Mouse (Mus musculus) activated CD4-positive, CD25-positive, alpha-beta regulatory T cell, adult 4 months (primary cell): ENCODE results near the gene Ubl4b. TPM values are rescaled to one million over a fixed set of nuclear protein-coding genes. Genes with fewer than 3 reads are reported as not detected.

Source experiments
- ATAC-seq: one replicate; pipeline ENCODE4 v1.8.0; 2017
- polyA plus RNA-seq, 2 experiments: library from polyadenylated mRNA; unstranded; fragments of 100-300 nt; shearing (Covaris generic); gene quantifications; one replicate each; pipeline ENCODE4 v1.2.1; 2017

Gene Ubl4b
- polyA plus RNA-seq, 2 experiments from 2014 or later = not detected

DNA sequence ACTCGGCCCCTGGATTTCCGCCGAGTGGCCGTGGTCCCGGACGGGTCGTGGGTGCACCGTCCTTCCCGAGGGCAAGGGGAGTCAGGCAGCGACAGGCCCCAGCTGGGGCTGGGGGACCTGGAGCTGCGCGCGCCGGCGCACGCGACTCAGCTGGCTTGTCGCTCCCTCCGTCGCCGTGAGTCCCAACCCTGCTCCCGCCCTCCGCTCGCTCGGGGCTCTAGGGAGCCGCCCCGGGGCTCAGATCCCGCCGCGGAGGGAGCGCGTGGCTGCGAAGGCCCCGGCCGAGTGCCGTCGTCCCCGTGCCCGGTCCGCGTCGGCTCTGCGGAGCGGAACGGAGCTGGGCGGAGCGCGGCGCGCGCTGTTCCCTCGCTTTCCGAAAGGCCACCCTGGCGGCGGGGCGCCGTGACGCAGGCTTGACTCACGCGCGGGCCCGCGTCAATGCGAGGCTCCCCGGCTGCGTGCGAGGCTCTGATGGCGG, 37.2 kb downstream of the Ubl4b start, which contains the start of gene Slc6a17:
Slc6a17 (minus strand) TSS at position 388 of the 478 bp plus-strand sequence.
- ATAC-seq = no peak

DNA sequence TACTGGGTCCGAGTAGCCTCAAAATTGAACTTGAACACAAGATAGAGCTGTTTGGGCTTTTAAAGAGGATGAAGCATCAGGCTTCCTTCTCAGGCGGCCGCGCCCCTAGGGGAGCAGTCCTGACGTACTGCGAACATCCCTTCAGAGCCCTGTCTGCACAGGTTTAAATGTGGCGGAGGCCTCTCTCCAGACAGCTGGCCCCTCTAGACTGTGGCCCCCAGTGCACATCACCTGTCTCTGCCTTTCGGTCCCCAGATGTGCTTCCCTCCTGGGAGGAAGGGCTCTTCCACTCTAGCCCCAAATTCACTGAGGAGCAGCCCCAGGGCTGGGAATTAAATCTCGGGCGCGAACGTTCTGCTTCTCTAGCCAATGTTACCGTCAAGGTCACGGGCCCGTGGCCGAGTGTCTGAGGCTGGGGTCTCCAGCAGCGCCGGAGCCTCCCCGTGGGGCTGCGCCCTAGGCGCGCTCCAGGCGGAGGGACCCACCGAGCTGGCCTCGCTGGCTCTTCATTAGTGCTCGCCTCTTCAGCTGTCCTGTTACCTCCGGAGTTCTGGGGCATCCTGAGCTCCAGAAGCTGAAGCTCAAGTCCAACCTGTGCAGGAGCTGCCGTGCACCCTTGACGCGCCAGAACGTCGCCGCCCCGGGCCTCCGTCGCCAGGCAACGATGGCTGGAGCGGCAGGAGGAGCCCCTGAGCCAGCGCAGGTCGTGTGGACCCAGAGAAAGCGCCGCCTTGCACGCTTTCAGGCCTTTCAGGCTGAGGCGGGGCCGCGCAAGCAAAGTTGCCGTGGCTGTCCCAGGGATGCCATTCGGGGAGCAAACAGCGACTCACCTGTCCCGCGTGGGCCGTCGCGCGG, 37.9 kb downstream of the Ubl4b start:
- ATAC-seq = no peak

- no peak for ATAC-seq
Observed at GRCm38 (mm10) chr3:107515989-107516388, 38.9 kb downstream of the Ubl4b start.

DNA sequence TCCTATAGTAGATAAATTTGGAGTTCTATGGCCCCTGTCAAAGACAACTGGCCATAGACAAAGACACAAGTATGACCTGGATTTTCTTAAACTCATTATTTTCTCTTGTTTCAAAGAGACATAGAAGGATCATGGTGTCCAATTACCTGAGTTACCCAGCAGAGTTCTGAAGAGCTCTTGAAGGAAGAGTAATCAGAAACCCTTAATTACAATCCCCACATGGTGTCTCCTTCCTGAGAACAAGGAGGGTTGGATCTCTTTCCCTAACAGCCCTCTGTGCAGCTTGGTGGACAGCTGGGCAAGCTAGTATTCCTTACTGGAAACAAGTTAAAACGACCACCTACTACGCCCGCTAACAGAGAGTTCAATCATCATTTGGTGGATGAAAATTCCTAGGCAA, 43.5 kb downstream of the Ubl4b start:
- no peak for ATAC-seq

- no peak for ATAC-seq
Observed at GRCm38 (mm10) chr3:107508696-107509095, 46.2 kb downstream of the Ubl4b start.

DNA sequence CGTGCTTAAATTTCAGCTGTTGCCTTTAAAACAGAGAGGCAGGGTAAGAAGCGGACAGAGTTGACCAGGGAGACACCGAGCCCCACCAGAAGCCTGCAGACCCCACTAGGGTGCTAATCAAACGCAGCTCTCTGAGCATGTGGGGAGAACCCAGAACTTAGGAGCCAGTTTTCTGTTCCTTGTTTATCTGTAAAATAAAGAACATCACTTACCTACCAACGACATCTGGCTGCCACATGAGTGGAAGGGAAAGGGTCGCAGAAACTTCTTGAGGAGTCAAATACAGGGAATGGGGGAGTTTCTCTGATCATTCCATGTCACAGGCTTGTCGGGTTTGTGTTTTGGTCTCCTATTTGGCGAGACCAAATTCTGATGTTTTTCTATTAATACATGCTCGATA, 46.9 kb downstream of the Ubl4b start:
- ATAC-seq = no peak

DNA sequence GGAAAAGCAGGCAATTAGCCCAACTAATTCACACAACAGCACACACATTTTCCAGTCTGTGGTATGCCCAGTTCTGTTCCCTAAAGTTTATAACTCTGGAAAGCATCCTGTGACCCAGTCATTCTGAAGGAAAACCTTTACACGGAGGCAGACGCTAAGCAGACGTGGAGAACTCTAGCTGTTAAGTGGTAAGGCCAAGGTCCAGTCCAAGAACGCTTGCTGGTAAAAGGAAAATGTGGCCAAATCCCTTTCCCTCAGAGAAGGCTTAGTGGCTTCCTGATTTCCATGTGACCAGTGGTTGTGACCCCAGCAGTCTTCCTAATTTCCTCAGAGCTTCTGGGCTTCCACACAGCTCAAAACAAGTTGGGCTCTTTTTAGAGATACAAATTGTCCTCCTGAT, 48.3 kb downstream of the Ubl4b start:
- ATAC-seq = no peak

DNA sequence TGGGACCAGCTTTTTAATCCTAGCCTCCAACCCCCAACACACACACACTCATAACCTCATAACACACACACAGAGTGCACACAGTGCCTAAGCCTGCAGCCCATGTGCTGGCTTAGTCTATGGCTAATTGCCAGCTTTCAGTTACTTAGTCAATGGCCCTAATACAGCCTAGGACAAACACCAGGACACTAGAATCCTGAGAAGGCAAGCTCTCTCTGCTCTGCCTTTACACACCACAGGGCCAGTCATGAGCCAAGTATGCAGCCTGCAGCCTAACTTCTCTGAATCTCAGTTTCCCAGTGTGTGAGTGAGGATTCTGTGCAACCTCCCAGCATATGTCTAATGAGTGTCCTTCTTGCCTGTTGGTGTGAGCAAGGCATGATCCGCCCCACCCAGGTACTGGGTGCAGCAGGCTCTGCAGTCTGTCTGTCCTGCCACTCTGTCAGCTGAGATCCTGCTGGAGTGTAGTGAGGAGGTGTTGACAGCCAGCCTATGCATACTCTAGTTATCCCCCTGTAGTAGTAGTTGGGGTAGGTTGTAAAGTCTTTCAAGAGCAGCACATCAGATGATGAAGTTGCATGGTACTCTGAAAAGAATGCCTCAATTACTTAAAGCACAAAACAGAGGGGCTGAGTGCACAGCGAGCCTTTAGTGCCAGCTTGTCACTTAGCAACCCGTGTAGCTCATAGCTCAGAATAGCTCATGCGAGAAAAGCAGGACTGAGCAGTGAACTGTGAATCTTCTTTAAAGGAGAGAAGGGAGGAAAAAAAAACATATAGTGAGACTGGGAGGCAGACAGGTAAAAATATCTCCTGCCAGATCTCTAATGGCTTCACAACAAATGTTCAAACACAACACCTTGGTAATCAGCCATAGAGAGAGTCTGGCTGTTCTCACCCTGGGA, 49.2 kb downstream of the Ubl4b start:
- no peak for ATAC-seq

DNA sequence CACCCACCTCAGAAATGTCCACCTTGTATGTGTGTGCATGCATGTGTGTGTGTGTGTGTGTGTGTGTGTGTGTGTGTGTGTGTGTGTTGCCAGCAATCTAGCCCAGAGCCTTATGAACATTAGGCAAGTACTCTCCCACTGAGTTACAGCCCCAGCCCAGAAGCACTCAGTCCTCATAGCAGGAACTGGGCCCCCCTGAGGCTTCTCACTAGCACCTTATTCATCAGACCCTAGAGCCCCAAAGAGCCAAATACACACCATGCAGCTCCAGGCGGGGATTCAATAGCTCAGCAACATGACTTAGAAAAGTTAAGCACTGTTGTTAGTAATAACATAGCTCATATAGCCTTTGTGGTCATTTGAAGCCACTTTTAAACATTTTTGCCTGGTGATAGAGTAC, 50.3 kb downstream of the Ubl4b start:
- ATAC-seq = no peak

- no peak for ATAC-seq
Observed at GRCm38 (mm10) chr3:107503716-107504115, 51.2 kb downstream of the Ubl4b start.

Other genes with a start within 250 kb of the Ubl4b start
- 10 to 100 TPM; 13.2 to 19.5 TPM for gene Rbm15, start 221.4 kb downstream of the Ubl4b start, polyA plus RNA-seq
- not detected for gene Kcnc4, start 95.5 kb downstream of the Ubl4b start, polyA plus RNA-seq
- not detected for gene Slc6a17, start 37.1 kb downstream of the Ubl4b start, polyA plus RNA-seq
- gene Alx3, start 40.0 kb upstream of the Ubl4b start, polyA plus RNA-seq = not detected
- not detected for gene Gm10961, start 76.2 kb upstream of the Ubl4b start, polyA plus RNA-seq
- gene Strip1, start 76.6 kb upstream of the Ubl4b start, polyA plus RNA-seq = 10 to 100 TPM; 14.6 to 17.9 TPM
- 10 to 100 TPM; 14.8 to 24.1 TPM for gene Ahcyl1, start 141.5 kb upstream of the Ubl4b start, polyA plus RNA-seq
- gene Csf1, start 205.4 kb upstream of the Ubl4b start, polyA plus RNA-seq = 10 to 100 TPM; 11.0 to 23.3 TPM